Mouse (Mus musculus) ES-E14 (cell line): Measurements from ENCODE around the gene Scn11a.

Experiments used
- CHD2 ChIP-seq: IDR thresholded peaks from 2 replicates; pipeline ENCODE4 v1.6.1; 2014; ENCODE audit warnings: mild to moderate bottlenecking, low read depth, low read length, inconsistent platforms
- MAFK ChIP-seq: IDR thresholded peaks from 2 replicates; pipeline ENCODE4 v1.6.1; 2014; ENCODE audit warnings: mild to moderate bottlenecking, low read depth, low read length, inconsistent platforms; ENCODE audit not compliant: insufficient read depth

DNA sequence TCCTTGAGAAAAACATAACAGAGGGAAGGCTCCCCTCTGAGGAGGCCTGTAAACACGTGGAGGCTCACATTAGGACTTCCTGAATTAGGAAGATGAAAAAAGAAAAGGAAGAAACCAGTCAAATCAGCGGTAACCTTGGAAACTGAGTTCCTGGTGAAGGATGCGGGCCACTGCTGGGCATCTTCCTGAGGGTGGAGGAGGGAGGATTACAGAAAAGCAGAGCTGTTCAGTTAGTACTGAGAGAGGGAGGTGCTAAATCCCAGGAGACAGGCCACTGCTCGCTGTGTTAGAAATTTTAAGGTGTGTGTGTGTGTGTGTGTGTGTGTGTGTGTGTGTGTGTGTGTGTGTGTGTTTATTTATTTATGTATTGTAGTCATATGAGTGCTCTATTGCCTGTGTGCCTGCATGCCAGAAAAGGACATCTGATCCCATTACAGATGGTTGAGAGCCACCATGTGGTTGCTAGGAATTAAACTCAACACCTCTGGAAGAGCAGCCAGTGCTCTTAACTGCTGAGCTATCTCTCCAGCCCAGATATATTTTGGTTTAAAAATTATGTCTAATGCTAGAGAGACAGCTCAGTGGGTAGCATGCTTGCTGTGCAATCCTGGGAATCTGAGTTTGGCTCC is 17.4 kb upstream of the Scn11a start:
- TF ChIP-seq MAFK (no peak), CHD2 (no peak)
